Mouse (Mus musculus) left cerebral cortex, adult 8-10 months (tissue): ENCODE data around the gene H2-M10.3. TPM values are rescaled to one million over a fixed set of nuclear protein-coding genes. Genes with fewer than 3 reads are reported as not detected.
"Not testable (repeated sequence)": the region's sequence is repeated elsewhere in the genome, so short reads cannot be mapped to it uniquely, and the experiment has no call there.

Source experiments
- DNase-seq, 2 experiments: peaks; one replicate each; pipeline ENCODE4 v3.0.0; 2022; ENCODE audit warnings: low spot score in 2 of 2
- total RNA-seq, 4 experiments: library from RNA; stranded (reverse); gene quantifications; 2 replicates each; pipeline ENCODE4 v1.2.4; 2022

The H2-M10.3 gene
- not detected for total RNA-seq

DNA sequence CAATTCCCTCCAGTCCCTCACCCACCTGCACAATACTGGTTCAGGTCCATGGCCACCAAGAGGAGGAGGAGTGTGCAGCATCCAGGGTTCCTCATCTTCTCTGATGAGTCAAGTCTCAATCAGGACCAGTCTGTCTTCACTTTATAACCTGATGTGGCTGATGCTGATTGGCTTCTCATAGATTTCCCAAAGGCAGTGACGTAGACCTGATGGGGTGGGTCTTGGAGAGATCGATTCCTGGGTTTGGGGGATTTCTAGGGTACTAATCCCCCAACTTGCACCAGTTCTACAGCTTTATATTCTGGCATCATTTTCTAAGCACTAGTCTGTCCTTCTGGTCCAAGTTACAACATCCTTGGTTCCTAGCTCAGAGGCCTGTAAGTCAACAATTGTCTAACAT is at the start of gene H2-M10.3:
Gene H2-M10.3 (minus strand): TSS at position 101 of the 400 bp plus-strand sequence.
- not testable (repeated sequence) for DNase-seq

DNA sequence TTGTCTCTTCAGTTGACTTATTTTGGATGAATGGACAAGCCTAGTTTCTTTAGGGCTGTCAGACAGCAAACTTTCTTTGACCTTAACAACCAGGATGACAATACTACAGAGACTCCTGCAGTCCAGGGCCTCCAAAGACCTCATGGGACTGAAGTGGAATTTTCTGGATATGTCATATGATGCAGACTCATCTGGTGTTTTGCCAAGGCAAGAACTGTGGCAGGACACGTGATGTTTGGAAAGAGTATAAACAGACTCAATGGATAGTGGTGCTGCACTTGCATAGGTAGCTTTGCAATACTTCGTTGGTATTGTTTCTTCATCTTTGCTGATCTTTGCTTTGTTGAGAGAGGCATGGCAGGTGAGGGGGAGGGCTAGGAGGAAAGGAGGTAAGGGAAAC is 49.2 kb upstream of the H2-M10.3 start:
- DNase-seq, result no peak

DNA sequence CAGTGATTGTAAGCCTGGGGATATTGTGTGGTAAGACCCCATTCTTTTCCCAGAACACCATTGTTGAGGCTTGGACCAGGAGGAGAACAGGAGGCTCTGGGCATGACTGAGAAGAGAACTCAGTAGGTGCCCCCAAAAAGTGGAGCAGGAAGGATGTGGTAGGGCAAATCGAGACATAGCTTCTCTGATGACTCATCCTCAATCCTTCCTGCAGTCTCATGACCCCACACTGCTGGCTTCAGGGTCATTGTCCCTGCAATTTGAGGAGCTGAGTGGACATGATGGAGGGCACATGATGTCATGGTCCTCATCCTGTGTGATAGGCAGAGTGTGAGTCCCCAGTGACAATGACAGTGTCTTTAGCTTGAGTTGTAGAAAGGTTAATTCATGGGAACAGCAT is 47.2 kb upstream of the H2-M10.3 start:
- no peak for DNase-seq

DNA sequence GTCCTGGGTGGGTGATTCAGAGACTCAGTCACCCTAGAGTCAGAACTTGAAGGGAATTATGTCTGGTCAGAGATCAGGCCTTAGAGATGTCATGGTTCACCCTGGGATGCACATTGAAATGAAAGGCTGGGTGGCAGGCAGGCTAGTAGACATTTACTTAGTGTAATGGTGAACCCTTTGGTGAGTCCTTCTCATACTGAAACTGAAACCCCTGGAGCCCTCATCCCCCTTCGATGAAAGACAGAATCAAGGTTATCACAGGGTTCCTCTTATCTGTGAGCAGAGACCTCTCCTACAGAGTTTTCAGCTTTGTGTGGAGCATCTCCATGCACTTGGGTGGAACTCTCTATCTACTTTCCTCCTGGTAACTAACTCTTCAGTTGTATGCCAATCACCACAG is 46.1 kb upstream of the H2-M10.3 start:
- DNase-seq, result no peak

DNA sequence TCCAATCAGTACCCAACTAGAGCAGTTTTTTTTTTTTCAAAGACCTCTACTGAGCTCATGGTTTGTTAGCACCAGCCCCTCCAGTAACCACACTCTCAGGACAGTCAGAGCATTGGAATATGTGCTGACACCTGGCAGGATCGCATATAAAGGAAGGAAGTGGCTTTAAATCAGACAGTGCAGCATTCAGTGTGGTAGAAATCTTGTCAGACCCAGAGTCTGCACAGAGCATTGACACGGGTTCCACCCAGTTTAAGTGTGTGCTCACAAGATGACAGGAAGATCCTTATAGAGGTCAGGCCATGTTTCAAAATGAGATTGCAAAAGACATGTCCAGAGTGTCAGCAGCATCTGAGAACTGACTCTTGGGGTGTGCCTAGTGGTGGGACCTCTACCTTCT is 21.7 kb upstream of the H2-M10.3 start:
- no peak for DNase-seq

DNA sequence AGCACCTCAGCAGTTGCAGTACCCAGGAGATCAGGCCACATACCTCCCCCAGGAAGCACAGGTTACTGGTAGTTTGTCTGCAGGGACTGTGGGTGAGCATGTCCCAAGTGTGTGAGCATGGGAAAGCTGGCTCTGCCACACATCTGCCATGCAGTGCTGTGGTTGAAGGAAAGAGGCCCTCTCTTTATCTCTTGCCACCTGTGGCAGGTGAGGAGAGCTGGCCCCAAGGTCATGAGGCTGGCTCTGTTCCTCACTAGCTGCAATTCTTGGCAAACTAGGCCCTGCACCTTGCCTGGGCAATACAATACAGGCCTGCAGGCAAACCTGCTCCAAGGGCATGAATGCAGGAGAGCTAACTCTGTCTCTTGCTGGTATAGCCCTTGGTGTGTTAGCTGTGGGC is 5.8 kb downstream of the H2-M10.3 start:
- not testable (repeated sequence) for DNase-seq

DNA sequence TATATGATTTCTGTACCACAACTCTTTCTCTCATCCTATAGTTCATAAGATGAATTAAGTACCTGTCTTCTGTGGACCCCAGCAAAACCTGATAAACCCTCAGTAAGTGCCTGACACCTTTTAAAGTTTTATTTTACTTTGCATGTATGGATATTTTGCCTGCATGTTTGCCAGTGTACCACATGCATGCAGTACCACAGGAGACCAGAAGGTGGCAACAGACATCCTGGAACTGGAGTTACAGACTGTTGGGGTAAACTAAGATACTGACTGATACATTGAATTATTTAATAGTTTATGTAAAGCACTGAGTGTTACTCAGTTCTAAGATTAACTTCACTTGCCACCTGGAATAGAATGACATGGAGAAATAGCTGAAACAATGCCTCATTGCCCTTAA is 10.7 kb downstream of the H2-M10.3 start:
- DNase-seq, result peak in 1 of 2 experiments; percentile 13

DNA sequence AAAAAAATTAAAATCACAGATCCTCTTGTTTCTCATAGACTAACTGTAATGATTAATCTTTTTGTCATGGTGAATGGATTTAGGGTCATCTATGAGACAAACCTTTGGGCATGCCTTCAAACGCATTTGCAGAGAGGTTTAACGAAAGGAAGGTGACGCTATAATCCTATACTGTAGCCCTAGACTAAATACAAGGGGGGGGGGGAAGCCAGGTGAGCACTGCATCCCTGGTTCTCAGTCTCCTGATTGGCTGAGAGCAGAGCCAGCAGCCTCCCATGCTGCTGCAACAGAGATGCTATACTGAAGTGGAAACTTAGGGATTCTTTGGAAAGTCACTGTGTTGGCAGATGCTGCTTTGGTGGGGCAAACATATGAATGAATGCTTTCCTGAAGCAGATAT is 12.5 kb downstream of the H2-M10.3 start:
- DNase-seq, result no peak

DNA sequence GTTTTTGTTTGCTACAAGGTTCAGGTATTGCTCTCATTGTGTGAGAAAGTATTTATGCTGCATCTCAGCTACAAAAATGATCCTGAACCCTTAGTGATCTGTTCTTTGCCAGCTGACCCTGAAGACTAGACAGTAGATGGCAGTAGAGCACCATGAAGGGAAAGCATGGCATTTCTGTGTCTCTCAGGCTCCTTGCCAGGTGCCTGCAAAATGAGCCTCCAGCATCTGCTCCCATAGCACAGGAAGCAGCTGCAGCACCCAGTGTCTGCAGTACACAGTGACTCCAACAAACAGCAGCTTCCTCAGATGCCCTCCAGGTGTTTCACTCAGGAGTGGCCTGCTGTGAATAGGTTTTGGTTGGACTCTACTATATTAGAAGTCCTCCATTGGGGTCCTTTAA is 12.9 kb downstream of the H2-M10.3 start:
- DNase-seq, result peak; percentile 22 to 67

DNA sequence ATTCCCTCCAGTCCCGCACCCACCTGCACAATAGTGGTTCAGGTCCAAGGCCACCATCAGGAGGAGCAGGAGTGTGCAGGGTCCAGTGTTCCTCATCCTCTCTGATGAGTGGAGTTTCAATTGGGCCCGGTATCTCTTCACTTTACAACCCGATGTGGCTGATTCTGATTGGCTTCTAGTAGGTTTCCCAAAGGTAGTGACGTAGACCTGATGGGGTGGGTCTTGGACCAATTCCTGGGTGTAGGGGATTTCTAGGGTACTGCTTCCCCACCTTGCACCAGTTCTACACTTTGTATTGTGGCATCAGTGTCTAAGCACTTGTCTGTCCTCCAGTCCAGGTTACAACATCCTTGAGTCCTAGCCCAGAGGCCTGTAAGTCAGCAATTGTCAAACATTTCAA is 42.2 kb downstream of the H2-M10.3 start, which contains the start of gene H2-M10.1:
Gene H2-M10.1 (minus strand): TSS at position 101 of the 400 bp plus-strand sequence.
- DNase-seq, result no peak

DNA sequence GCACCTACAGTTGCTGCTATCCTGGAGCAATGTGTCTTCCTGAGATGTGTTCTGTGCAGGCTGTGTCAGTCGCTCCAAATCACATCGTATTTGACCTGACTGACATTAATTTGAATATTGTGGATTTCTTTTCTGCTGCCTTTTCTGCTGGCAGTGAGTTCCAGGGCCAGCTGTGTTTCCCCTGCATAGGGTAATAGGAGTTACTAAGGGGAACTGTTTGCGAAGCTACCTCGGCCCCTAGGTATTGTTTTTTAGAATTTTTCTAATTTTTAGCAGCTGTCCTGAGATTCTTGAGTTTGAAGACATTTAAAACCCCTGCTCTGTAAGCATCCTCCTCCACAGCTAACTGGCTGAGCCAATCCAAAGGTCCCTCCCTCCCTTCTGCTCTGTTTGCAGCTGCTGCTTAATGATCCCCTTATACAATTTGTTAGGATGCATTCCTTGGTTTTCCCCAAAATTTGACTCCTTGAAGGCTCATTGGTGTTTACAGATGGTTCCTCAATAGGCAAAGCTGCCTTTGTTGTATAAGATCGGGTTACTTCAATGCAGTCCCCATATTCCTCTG is 52.4 kb downstream of the H2-M10.3 start:
- no peak for DNase-seq

DNA sequence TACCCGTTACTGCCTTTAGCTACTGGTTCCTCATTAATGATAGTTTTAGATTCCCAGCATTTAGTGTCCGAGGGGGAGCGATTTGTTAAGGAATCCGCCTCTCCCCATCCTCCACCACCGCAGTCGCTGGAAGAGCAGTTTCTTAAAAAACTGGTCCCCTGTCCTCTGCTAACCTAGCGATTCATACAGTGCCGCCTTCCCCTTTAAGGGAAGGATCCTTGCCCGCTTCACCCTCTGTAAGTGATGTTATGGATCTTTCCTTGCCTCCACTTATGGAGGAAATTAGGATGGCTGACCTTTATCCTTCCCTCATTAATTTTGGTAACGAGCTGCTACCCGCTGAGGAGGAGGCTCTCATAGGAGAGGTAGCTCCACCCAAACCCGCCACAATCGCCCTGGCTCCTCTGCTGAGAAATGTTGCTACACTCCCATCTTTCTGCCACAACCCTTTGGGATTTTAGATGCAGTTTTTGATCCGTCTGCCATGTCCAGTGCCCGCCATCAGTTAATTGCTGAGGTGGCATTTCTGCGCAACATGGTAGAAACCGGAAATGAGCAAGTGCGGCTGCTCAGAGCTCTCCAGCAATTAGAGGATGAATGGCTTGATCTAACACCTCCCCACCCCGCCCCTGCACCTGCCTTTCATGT is 53.1 kb downstream of the H2-M10.3 start:
- peak; percentile 69 to 80 for DNase-seq

Other genes with a start within 250 kb of the H2-M10.3 start
- gene Gm19684, start 246.7 kb downstream of the H2-M10.3 start, total RNA-seq, result under 1 TPM in 2 of 4 experiments, not detected in 2; 0.23 to 0.52 TPM
- under 1 TPM in 1 of 4 experiments, not detected in 3; 0.43 TPM for gene Gm7030, start 239.0 kb downstream of the H2-M10.3 start, total RNA-seq
- not detected for gene Gm8909, start 199.9 kb downstream of the H2-M10.3 start, total RNA-seq
- gene H2-T3, start 178.1 kb downstream of the H2-M10.3 start, total RNA-seq, result not detected
- 10 to 100 TPM; 34.6 to 47.5 (median 38.3) TPM for gene Rpp21, start 110.3 kb downstream of the H2-M10.3 start, total RNA-seq
- 10 to 100 TPM; 20.6 to 24.7 (median 23.3) TPM for gene Trim39, start 96.2 kb downstream of the H2-M10.3 start, total RNA-seq
- not detected for gene H2-M10.2, start 81.9 kb downstream of the H2-M10.3 start, total RNA-seq
- not detected for gene H2-M10.1, start 42.3 kb downstream of the H2-M10.3 start, total RNA-seq
- not detected for gene H2-M10.4, start 93.9 kb upstream of the H2-M10.3 start, total RNA-seq
- gene H2-M11, start 178.7 kb upstream of the H2-M10.3 start, total RNA-seq, result not detected